Mouse (Mus musculus) megakaryocyte, embryonic 14.5 days (primary cell): ENCODE data around the gene Shox2.

Experiments used
- FLI1 ChIP-seq: IDR thresholded peaks from 2 replicates; pipeline ENCODE4 v1.6.1; 2012; ENCODE audit warnings: low read length, inconsistent platforms, mixed read lengths
- GATA1 ChIP-seq: IDR thresholded peaks from 3 replicates; pipeline ENCODE4 v1.6.1; 2012; ENCODE audit warnings: mixed read lengths, low read length, inconsistent platforms, borderline replicate concordance

DNA sequence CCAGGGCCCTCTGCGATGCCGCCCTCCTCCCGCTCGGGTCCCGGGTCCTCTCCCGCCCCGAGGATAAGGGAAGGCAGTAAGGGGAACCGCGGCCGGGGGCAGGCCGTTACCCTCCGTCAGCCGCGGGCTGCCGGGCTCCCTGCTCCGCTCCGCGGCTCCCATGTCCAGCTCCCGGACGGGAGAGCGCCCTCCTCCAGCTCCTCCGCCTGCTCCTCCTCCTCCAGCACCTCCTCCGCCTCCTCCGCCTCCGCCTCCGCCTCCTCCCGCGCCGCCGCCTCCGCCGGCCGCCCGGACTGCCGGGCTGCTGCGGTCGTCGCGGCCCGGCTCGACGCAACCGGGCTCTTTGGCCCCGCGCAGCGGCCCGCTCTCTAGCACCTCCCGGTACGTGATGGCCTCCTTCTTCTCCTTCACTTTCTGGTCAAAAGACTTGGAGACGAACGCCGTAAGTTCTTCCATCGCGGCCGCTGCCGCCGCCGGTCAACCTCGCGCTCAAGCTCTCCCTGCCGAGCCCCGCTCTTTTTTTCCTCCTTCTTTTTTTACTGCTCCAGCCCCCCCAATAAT is 390 bp downstream of the Shox2 start, which contains the start of gene Rsrc1:
- TF ChIP-seq FLI1 (no peak), GATA1 (no peak)
